19 mouse cellular contexts compared by ENCODE assay signal in the genomic region with DNA sequence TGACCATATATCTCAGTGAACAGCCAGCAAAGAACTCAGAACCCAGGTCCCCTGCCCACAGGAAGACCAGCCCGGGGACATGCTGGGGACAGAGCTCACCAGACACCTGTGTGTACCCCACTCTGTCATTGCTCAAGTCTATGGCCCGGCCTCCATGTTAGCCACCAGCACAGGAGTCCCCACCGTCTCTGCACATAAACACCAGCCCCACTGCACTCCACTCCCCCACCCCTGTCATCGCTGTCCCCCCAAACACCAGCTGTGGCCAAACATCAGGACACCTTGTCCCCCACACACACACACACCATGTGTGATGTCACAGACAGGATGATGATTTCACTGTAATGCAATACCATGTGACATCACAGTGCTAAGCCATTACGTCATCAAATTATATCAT.
A peak's percentile ranks its signal among the peaks of the same experiment; 100 is the strongest.
DNase-seq lines count a peak whose midpoint lies in the region; ATAC-seq lines count a peak whose summit lies in the region.
"Had no signal": no experiment of that assay in that cellular context is flagged by ENCODE, and none has a peak within 500 bp of the region (broad histone marks: within the 10 kb centered on the region; RNA-seq: fewer than 3 reads in every experiment).

No protein-coding gene starts in this region.

- 0 out of 2 replicates have a peak, but pooled peaks cover 5% of the 10 kb centered on the region for H3K9me3 ChIP-seq in heart, embryonic 10.5 days
- H3K9me3 ChIP-seq in hindbrain, embryonic 15.5 days: no peaks in the 10 kb centered on the region
- no peaks in the 10 kb centered on the region for H3K9me3 ChIP-seq in hindbrain, embryonic 10.5 days
- no peaks in the 10 kb centered on the region for H3K9me3 ChIP-seq in neural tube, embryonic 14.5 days (ENCODE audit: control insufficient read depth, low read length)
- no peaks in the 10 kb centered on the region for H3K9me3 ChIP-seq in neural tube, embryonic 15.5 days (replicated peaks)

- peak overlapping the region; percentile 65 for H3K27ac ChIP-seq in heart, embryonic 10.5 days
- H3K27ac ChIP-seq in hindbrain, embryonic 15.5 days (replicated peaks): 0 out of 2 replicates have a peak overlapping the region, but pooled peaks have one; percentile 26
- no peak overlapping the region for H3K27ac ChIP-seq in hindbrain, embryonic 10.5 days
- H3K27ac ChIP-seq in neural tube, embryonic 14.5 days (ENCODE audit: low read depth, low read length): 0 out of 2 replicates have a peak overlapping the region, but pooled peaks have one; percentile 40
- 0 out of 2 replicates have a peak overlapping the region, but pooled peaks have one; percentile 48 for H3K27ac ChIP-seq in neural tube, embryonic 15.5 days (replicated peaks)
- H3K27ac ChIP-seq: forebrain, embryonic 10.5 days; kidney, postnatal 0 days; midbrain, embryonic 13.5 days had no signal

- WGBS in heart, embryonic 10.5 days: 89% methylated on average over 5 of the region's 5 CpGs
- 92% methylated on average over 5 of the region's 5 CpGs for WGBS in hindbrain, embryonic 15.5 days
- WGBS in hindbrain, embryonic 10.5 days: 93% methylated on average over 5 of the region's 5 CpGs
- 89% methylated on average over 5 of the region's 5 CpGs for WGBS in neural tube, embryonic 14.5 days
- WGBS in neural tube, embryonic 15.5 days: 86% methylated on average over 5 of the region's 5 CpGs

- DNase-seq in heart, embryonic 10.5 days (ENCODE audit: low spot score): no peak
- no peak for DNase-seq in heart, adult 18-20 months
- no peak for DNase-seq in hindbrain, embryonic 10.5 days (ENCODE audit: low spot score)
- DNase-seq in neural tube, embryonic 10.5 days (ENCODE audit: extremely low spot score, low spot score): no peak
- DNase-seq in cerebellum, adult 11-12 months: no peak
- DNase-seq: B cell, adult 2 months; cerebellum, adult 18-20 months; cerebellum, postnatal 36 days; kidney, adult 18-20 months; thymus, postnatal 25 days had no signal

- peaks cover 60% of the 10 kb centered on the region for H3K4me1 ChIP-seq in heart, embryonic 10.5 days
- H3K4me1 ChIP-seq in hindbrain, embryonic 15.5 days (replicated peaks): peaks cover 46% of the 10 kb centered on the region
- H3K4me1 ChIP-seq in hindbrain, embryonic 10.5 days (replicated peaks): peaks cover 46% of the 10 kb centered on the region
- peaks cover 15% of the 10 kb centered on the region for H3K4me1 ChIP-seq in neural tube, embryonic 14.5 days (ENCODE audit: control insufficient read depth, insufficient read depth, low read length)
- H3K4me1 ChIP-seq in neural tube, embryonic 15.5 days: peaks cover 47% of the 10 kb centered on the region

- no peak overlapping the region for H3K4me2 ChIP-seq in hindbrain, embryonic 15.5 days
- H3K4me2 ChIP-seq in neural tube, embryonic 14.5 days (ENCODE audit: low read depth, low read length): no peak overlapping the region
- H3K4me2 ChIP-seq in neural tube, embryonic 15.5 days: no peak overlapping the region
- H3K4me2 ChIP-seq: heart, embryonic 12.5 days; midbrain, embryonic 13.5 days had no signal

- peaks cover 11% of the 10 kb centered on the region; the same call in 1 of the 2 replicates for H3K27me3 ChIP-seq in heart, embryonic 10.5 days (ENCODE audit: insufficient read depth, poor library complexity, severe bottlenecking)
- peaks cover 8% of the 10 kb centered on the region; the same call in 1 of the 2 replicates for H3K27me3 ChIP-seq in hindbrain, embryonic 15.5 days
- H3K27me3 ChIP-seq in hindbrain, embryonic 10.5 days (ENCODE audit: insufficient read depth, poor library complexity, severe bottlenecking): peaks cover 34% of the 10 kb centered on the region
- H3K27me3 ChIP-seq in neural tube, embryonic 14.5 days (ENCODE audit: control insufficient read depth, insufficient read depth, low read length): peaks cover 8% of the 10 kb centered on the region; the same call in 1 of the 2 replicates
- H3K27me3 ChIP-seq in neural tube, embryonic 15.5 days (replicated peaks): peaks cover 9% of the 10 kb centered on the region; the same call in 1 of the 2 replicates
- H3K27me3 ChIP-seq: heart, embryonic 12.5 days had no signal

- ATAC-seq in hindbrain, embryonic 15.5 days (ENCODE audit: low FRiP score, low read depth): no peak
- no peak for ATAC-seq in neural tube, embryonic 14.5 days (ENCODE audit: low read depth)
- ATAC-seq in neural tube, embryonic 15.5 days (ENCODE audit: low FRiP score): no peak
- ATAC-seq: lung, postnatal 0 days; midbrain, embryonic 13.5 days had no signal

- H3K4me3 ChIP-seq in heart, embryonic 10.5 days: no peak overlapping the region
- H3K4me3 ChIP-seq in hindbrain, embryonic 15.5 days: no peak overlapping the region
- no peak overlapping the region for H3K4me3 ChIP-seq in hindbrain, embryonic 10.5 days
- H3K4me3 ChIP-seq in neural tube, embryonic 14.5 days (ENCODE audit: low read depth, low read length): no peak overlapping the region
- no peak overlapping the region for H3K4me3 ChIP-seq in neural tube, embryonic 15.5 days (replicated peaks)
- H3K4me3 ChIP-seq: forebrain, embryonic 10.5 days; heart, embryonic 12.5 days; midbrain, embryonic 13.5 days; myocyte had no signal

- H3K36me3 ChIP-seq in heart, embryonic 10.5 days: peaks cover 17% of the 10 kb centered on the region; the same call in 1 of the 2 replicates
- H3K36me3 ChIP-seq in hindbrain, embryonic 15.5 days: no peaks in the 10 kb centered on the region
- H3K36me3 ChIP-seq in hindbrain, embryonic 10.5 days: no peaks in the 10 kb centered on the region
- H3K36me3 ChIP-seq in neural tube, embryonic 14.5 days (ENCODE audit: control insufficient read depth, insufficient read depth, low read length): no peaks in the 10 kb centered on the region
- H3K36me3 ChIP-seq in neural tube, embryonic 15.5 days: no peaks in the 10 kb centered on the region
- H3K36me3 ChIP-seq: forebrain, embryonic 10.5 days; midbrain, embryonic 13.5 days had no signal

- H3K9ac ChIP-seq in hindbrain, embryonic 15.5 days: no peak overlapping the region
- H3K9ac ChIP-seq in neural tube, embryonic 14.5 days (replicated peaks; ENCODE audit: low read depth, low read length): no peak overlapping the region
- no peak overlapping the region for H3K9ac ChIP-seq in neural tube, embryonic 15.5 days (replicated peaks)
- H3K9ac ChIP-seq: heart, embryonic 12.5 days; midbrain, embryonic 13.5 days had no signal
